Mouse (Mus musculus) heart, adult 18-20 months (tissue): ENCODE data around the gene Coasy. TPM values are rescaled to one million over a fixed set of nuclear protein-coding genes. Genes with fewer than 3 reads are reported as not detected.
A peak's percentile ranks its signal among the peaks of the same experiment; 100 is the strongest.

Experiments
- DNase-seq, 2 experiments: peaks; one replicate each; pipeline ENCODE4 v3.0.0; 2021 to 2022; ENCODE audit warnings: mixed read lengths in 1 of 2
- total RNA-seq, 2 experiments: library from RNA; stranded (reverse); gene quantifications; 2 replicates each; pipeline ENCODE4 v1.2.3; 2021

The Coasy gene
- total RNA-seq, 2 experiments from 2014 or later: 17.4 to 18.8 TPM

DNA sequence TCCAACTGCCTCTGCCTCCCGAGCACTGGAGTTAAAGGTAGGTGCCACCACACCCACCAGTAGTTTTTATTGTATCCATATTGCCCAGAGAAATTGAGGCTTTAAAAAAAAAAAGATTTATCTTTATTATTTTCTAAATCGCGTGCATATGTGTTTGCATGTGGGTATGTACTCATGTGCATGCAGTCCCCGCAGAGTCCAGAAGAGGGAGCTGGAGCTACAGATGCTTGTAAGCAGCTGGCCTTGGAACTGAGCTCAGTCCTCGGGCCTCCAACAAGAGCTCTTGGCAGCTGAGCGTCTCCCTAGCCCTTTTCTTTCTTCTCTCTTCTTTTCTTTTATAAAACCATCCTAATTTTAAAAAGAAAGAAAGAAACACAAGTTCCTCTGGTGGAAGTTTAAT lies 49.3 kb downstream of the Coasy start:
- DNase-seq: no peak

DNA sequence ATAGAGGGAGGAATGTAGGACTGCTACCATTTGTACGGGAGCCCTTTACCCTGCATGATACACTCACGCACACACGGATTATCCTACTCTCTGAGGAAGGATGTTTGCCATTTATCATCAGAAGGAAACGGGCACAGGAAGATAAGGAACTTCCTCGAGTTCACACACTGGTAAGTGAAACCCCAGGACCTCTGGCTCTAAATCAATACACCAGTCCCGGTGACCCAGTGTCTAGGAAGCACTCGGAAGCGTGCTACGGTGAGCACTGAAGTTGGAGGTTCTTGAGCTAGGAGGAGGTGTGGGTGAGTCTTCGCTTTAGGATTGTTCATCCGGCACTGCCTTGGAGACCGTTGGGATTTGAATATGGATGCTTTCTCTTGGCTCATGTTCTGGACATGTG lies 50.7 kb downstream of the Coasy start:
- no peak for DNase-seq

DNA sequence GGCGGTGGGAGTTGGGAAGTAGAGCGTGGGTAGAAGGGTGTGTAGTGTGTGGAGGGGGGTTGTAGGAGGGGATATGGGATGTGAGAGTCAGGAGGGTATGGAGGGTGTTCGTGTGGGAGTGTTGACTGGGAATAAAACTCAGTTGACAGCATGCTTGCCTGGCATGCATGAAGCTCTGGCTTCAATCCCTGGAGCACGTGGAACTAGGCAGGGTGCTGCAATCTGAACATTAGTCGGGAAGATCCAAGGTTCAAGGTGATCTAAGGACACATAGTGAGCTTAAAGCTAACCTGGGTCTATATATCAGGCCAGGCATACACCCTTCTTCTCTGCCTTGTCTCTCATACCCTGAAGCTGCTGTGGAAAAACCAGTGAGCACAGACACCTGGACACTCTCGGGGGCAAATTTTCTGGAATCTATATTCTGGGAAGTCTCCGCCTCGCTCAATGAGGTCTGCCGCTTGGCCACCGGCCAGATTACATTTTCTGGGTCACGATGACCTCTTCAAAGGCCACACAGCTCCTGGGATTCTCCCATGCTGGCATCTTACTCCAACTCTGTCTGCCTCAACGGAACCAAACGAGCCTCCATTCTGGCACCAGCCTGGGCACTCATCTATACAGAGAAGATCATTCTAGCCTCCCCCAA lies 52.0 kb downstream of the Coasy start:
- peak; percentile 23 to 28 for DNase-seq

Other genes starting within 250 kb of the Coasy start
- gene Stat5b, start 231.8 kb upstream of the Coasy start, total RNA-seq: 10 to 100 TPM; 55.0 to 60.1 TPM
- 10 to 100 TPM; 17.2 to 23.0 TPM for gene Stat5a, start 223.2 kb upstream of the Coasy start, total RNA-seq
- 10 to 100 TPM; 71.8 to 83.2 TPM for gene Stat3, start 143.0 kb upstream of the Coasy start, total RNA-seq
- gene Cavin1, start 111.7 kb upstream of the Coasy start, total RNA-seq: 100 to 1,000 TPM; 192 to 214 TPM
- gene Atp6v0a1, start 73.1 kb upstream of the Coasy start, total RNA-seq: 10 to 100 TPM; 87.1 to 92.2 TPM
- 1 to 10 TPM; 7.2 to 8.4 TPM for gene Naglu, start 12.6 kb upstream of the Coasy start, total RNA-seq
- gene Hsd17b1, start 4.2 kb upstream of the Coasy start, total RNA-seq: under 1 TPM; 0.41 to 0.77 TPM
- 10 to 100 TPM; 17.2 to 17.9 TPM for gene Mlx, start 4.7 kb downstream of the Coasy start, total RNA-seq
- gene Psmc3ip, start 12.9 kb downstream of the Coasy start, total RNA-seq: 1 to 10 TPM; 2.4 to 2.6 TPM
- gene Retreg3, start 37.3 kb downstream of the Coasy start, total RNA-seq: 10 to 100 TPM; 29.7 to 31.6 TPM
- gene Tubg1, start 37.4 kb downstream of the Coasy start, total RNA-seq: 10 to 100 TPM; 23.9 to 25.6 TPM
- gene Tubg2, start 73.3 kb downstream of the Coasy start, total RNA-seq: 1 to 10 TPM; 2.3 to 3.7 TPM
- 1 to 10 TPM; 1.1 to 1.9 TPM for gene Cntnap1, start 88.0 kb downstream of the Coasy start, total RNA-seq
- 10 to 100 TPM; 12.6 to 12.8 TPM for gene Plekhh3, start 88.8 kb downstream of the Coasy start, total RNA-seq
- not detected for gene Ccr10, start 92.9 kb downstream of the Coasy start, total RNA-seq
- gene Ezh1, start 143.9 kb downstream of the Coasy start, total RNA-seq: 10 to 100 TPM; 29.8 to 36.4 TPM
- gene Ramp2, start 163.5 kb downstream of the Coasy start, total RNA-seq: 100 to 1,000 TPM in 1 of 2 experiments, 10 to 100 TPM in 1; 74.7 to 100 TPM
- 100 to 1,000 TPM in 1 of 2 experiments, 10 to 100 TPM in 1; 87.3 to 107 TPM for gene Vps25, start 171.1 kb downstream of the Coasy start, total RNA-seq
- gene Wnk4, start 178.0 kb downstream of the Coasy start, total RNA-seq: 10 to 100 TPM in 1 of 2 experiments, 1 to 10 TPM in 1; 9.4 to 12.9 TPM
- under 1 TPM; 0.15 to 0.23 TPM for gene Cntd1, start 196.4 kb downstream of the Coasy start, total RNA-seq
- gene Coa3, start 196.5 kb downstream of the Coasy start, total RNA-seq: 100 to 1,000 TPM in 1 of 2 experiments, 10 to 100 TPM in 1; 98.3 to 108 TPM
- 10 to 100 TPM; 85.4 to 96.5 TPM for gene Becn1, start 219.7 kb downstream of the Coasy start, total RNA-seq
- gene Psme3, start 233.6 kb downstream of the Coasy start, total RNA-seq: 10 to 100 TPM; 65.0 to 86.3 TPM
- gene Aoc2, start 242.5 kb downstream of the Coasy start, total RNA-seq: 1 to 10 TPM; 1.2 to 2.2 TPM
- gene Aoc3, start 248.0 kb downstream of the Coasy start, total RNA-seq: 10 to 100 TPM; 10.5 to 16.6 TPM